Mouse (Mus musculus) mature B cell (primary cell): Measurements from ENCODE around the gene Fam13a.

Experiments
- in situ Hi-C: fragments of 300-500 bp; cut with MboI; formaldehyde crosslinking; loops from 2 replicates; pipeline ENCODE4 v1.14.3; 2019

Fam13a gene

DNA sequence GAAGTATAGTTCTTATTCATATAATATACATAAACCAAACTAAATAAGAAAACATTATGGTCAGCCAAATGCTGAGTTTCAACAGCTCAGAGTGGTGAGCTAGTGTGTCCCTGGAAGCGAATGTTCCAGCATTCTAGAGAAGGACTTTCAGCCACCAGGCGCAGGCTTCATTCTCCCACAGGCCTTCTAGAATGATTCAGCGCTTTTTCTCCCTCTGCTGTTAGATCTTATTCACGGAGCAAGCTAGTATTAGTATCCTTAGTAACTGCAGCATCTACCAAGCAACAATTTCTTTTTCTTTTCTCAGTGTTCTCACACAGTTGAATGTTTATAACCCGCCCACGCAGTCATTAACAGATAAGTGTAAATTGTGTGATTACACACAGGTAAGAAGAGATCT, 142.1 kb downstream of the Fam13a start:
- in situ Hi-C loops: no loop called here
